Mouse (Mus musculus): ENCODE results near the gene Lrp6. TPM values are rescaled to one million over a fixed set of nuclear protein-coding genes. Genes with fewer than 3 reads are reported as not detected.
A peak's percentile ranks its signal among the peaks of the same experiment; 100 is the strongest.

The Lrp6 gene
- polyA plus RNA-seq, 1 experiment, result 37.0 TPM

DNA sequence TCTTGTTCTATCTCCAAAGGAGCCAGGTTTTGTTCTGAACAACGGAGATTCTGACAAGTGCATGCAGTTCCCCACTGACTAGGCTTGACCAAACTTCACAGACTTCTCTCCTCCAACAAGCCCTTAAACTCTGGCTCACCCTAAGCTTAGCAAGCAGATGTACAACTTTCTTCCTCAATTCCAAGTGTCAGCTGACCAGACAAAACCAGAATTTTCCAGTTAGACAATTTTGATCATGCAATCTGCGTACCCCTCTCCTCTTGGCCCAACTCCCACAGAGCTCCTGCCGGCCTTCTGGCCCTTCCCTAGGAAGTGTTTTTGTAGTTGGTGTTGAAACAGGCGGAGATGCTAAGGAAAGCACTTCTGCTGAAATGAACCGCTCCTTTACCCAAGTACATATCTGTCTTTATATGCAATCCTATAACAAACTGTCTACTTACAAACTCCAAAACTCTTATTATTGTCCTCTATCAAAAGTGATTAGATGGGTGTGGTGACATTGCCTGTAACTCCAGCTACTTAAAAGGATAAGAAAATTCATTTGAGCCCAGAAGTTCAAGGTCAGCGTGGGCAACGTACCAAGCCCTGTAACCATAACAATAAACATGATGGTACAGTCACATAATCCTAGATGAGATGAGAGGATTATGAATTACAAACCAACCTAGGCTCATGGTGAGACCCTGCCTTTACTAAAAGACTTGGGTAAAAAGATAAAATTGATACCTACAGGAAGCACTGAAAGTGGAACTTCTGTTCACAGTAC lies 10.4 kb downstream of the Lrp6 start:
- Histone ChIP-seq H3K4me1 (ENCODE audit: control insufficient read depth, insufficient read depth, low read length) (peaks cover 44% of the 10 kb centered on the region), H3K4me3 (ENCODE audit: insufficient read depth, low read length) (peak overlapping the region; percentile 22), H3K27ac (ENCODE audit: insufficient read depth, low read depth, low read length) (peak overlapping the region; percentile 95)
- TF ChIP-seq CTCF (IDR thresholded peaks at IDR 0.05; ENCODE audit: low read depth, low read length), result no peak
- no peak for TF ChIP-seq POLR2A (IDR thresholded peaks at IDR 0.05; ENCODE audit: borderline replicate concordance, low read depth, low read length)

DNA sequence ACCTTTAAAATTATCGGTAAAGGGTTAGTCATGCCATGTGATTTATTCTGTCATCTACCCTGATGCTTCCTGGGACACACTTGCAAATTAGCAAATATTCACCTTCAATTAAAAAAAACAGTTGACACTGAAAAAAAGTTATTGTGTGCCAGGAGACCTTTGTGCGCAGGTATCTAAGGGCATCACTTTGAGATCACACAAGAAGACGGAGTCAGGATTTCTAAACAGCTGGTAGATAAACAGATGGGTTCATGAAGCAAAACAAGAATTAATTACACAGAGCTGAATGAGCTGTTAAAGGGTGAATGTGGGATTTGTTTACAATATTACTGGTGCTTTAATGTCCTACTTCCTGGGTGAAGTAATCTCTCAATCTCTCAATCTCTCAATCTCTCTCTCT lies 11.6 kb downstream of the Lrp6 start:
- Histone ChIP-seq H3K4me3 (ENCODE audit: insufficient read depth, low read length) (no peak overlapping the region), H3K4me1 (ENCODE audit: control insufficient read depth, insufficient read depth, low read length) (peaks cover 42% of the 10 kb centered on the region), H3K27ac (ENCODE audit: insufficient read depth, low read depth, low read length) (peak overlapping the region; percentile 95)
- TF ChIP-seq CTCF (IDR thresholded peaks at IDR 0.05; ENCODE audit: low read depth, low read length) (no peak), POLR2A (IDR thresholded peaks at IDR 0.05; ENCODE audit: borderline replicate concordance, low read depth, low read length) (no peak)

DNA sequence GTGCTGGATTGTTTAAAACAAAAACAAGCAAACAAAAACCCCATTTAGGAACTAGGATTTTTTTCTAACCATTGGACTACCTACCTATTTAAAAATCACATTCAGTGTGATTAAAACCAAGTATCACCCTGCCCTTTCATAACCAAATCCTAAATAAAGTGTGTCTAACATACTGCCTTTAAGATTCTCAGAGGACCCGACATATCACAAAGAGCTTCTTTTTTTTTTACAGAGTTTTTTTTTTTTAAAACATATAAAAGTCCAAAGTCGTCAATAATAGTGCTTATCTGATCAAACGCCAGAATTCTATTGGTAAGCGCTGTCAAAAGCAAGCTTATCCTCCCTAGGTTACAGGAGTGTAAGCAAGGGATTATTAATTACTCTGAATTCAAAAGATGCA lies 12.5 kb downstream of the Lrp6 start:
- no peak overlapping the region for H3K4me3 ChIP-seq (ENCODE audit: insufficient read depth, low read length)
- TF ChIP-seq POLR2A (IDR thresholded peaks at IDR 0.05; ENCODE audit: borderline replicate concordance, low read depth, low read length) (no peak), CTCF (IDR thresholded peaks at IDR 0.05; ENCODE audit: low read depth, low read length) (no peak)
- H3K4me1 ChIP-seq (ENCODE audit: control insufficient read depth, insufficient read depth, low read length), result peaks cover 37% of the 10 kb centered on the region
- H3K27ac ChIP-seq (ENCODE audit: insufficient read depth, low read depth, low read length), result no peak overlapping the region

DNA sequence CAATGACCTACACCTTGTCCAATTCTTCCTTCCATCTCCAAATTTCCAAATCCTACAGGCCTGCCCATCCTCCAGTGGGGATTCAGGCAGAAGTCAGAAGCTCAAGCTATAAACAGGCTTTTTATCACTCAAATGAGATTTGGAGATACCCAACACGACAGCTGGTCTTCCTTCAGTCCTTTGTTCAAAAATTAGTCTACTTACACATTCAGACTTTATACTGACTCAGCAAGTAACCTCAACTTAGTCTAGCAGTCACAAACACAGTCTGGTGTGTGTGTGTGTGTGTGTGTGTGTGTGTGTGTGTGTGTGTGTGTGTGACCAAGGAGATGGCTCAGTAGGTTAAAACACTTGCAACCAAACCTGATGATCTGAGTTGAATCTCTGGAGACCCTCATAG lies 15.8 kb downstream of the Lrp6 start:
- Histone ChIP-seq H3K27ac (ENCODE audit: insufficient read depth, low read depth, low read length) (no peak overlapping the region), H3K4me3 (ENCODE audit: insufficient read depth, low read length) (no peak overlapping the region), H3K4me1 (ENCODE audit: control insufficient read depth, insufficient read depth, low read length) (peaks cover 27% of the 10 kb centered on the region)
- no peak for TF ChIP-seq CTCF (IDR thresholded peaks at IDR 0.05; ENCODE audit: low read depth, low read length)
- no peak for TF ChIP-seq POLR2A (IDR thresholded peaks at IDR 0.05; ENCODE audit: borderline replicate concordance, low read depth, low read length)

DNA sequence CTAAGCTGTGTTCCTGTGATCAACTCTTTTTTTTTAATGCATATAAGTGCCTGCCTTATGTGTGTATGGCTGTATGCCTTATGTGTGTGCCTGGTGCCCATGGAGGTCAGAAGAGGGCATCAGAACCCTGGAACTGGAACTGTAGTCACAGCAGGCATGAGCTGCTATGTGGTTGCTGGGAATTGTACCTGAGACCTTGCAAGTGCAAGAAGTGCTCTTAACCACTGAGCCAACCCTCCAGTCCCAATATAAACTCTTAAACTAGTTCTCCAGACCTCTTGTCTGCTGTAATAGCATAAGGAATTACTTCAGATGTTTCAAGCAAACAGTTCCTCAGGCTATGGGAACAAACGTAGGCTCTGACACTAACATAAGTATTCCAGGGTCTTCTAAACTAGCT lies 16.4 kb downstream of the Lrp6 start:
- Histone ChIP-seq H3K4me1 (ENCODE audit: control insufficient read depth, insufficient read depth, low read length) (peaks cover 26% of the 10 kb centered on the region), H3K4me3 (ENCODE audit: insufficient read depth, low read length) (no peak overlapping the region), H3K27ac (ENCODE audit: insufficient read depth, low read depth, low read length) (no peak overlapping the region)
- TF ChIP-seq CTCF (IDR thresholded peaks at IDR 0.05; ENCODE audit: low read depth, low read length) (no peak), POLR2A (IDR thresholded peaks at IDR 0.05; ENCODE audit: borderline replicate concordance, low read depth, low read length) (no peak)

DNA sequence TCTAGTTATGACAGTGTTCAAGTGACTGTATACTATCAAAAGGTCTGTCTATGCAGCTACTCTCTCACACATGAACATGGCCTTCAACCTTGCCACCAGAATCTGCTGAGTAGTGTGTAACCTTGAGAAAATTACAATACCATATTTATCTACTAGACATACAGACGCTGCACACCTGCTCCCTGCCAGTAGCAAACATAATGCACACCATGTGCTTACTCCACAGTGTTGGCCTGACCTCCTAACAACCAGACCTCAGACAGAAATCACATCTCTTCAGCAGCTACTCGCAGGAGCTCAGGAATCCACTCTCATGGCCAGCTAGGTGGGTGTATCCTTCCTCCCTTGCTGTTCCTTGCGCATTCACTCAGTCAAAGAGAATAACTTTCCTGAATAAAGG lies 21.9 kb downstream of the Lrp6 start:
- no peak overlapping the region; the same call in 1 of the 2 replicates for H3K27ac ChIP-seq (ENCODE audit: insufficient read depth, low read depth, low read length)
- TF ChIP-seq POLR2A (IDR thresholded peaks at IDR 0.05; ENCODE audit: borderline replicate concordance, low read depth, low read length), result no peak
- TF ChIP-seq CTCF (IDR thresholded peaks at IDR 0.05; ENCODE audit: low read depth, low read length), result no peak

DNA sequence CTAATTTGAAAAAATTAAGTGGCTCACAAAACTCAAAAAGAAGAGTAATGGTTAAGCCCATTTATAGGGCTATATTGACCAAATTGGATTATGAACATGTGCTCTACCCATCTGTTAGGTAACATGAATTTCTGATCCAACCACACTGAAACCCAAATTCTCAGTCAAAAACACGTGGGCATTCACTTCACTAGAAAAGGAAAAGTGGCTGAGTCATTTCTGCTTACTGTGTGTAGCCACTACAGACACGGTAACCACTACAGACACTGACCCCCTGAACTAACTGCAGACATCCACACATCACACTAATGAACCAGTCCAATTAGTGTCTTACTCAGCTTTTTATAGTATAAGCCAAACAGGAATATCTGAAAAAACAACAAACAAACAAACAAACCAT lies 22.7 kb downstream of the Lrp6 start:
- H3K4me3 ChIP-seq (ENCODE audit: insufficient read depth, low read length), result no peak overlapping the region

More for the DNA sequence above, 21.9 kb downstream of the Lrp6 start:
- H3K4me3 ChIP-seq (ENCODE audit: insufficient read depth, low read length), result no peak overlapping the region
- peaks cover 38% of the 10 kb centered on the region for H3K4me1 ChIP-seq (ENCODE audit: control insufficient read depth, insufficient read depth, low read length)

DNA sequence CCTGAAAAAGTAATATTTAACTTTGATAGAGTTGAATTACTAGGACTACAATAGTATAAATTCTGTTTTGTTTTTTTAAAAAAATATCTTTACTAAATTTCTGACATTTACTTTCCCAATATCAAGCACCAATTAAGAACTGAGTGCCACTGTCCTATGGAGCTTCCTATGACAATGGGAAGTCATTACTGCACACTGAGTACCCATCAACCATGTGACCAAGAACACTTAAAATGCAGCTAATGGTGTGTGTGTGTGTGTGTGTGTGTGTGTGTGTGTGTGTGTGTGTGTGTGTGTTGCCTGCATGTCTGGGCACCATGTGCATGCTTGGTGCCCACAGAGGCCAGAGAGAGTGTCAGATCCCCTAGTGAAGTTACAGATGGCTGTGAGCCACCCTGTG lies 23.2 kb downstream of the Lrp6 start:
- Histone ChIP-seq H3K27ac (ENCODE audit: insufficient read depth, low read depth, low read length) (peak overlapping the region; percentile 64), H3K4me3 (ENCODE audit: insufficient read depth, low read length) (no peak overlapping the region), H3K4me1 (ENCODE audit: control insufficient read depth, insufficient read depth, low read length) (peaks cover 44% of the 10 kb centered on the region)
- TF ChIP-seq POLR2A (IDR thresholded peaks at IDR 0.05; ENCODE audit: borderline replicate concordance, low read depth, low read length) (no peak), CTCF (IDR thresholded peaks at IDR 0.05; ENCODE audit: low read depth, low read length) (no peak)

More for the DNA sequence above, 22.7 kb downstream of the Lrp6 start:
- Histone ChIP-seq H3K4me1 (ENCODE audit: control insufficient read depth, insufficient read depth, low read length) (peaks cover 39% of the 10 kb centered on the region), H3K27ac (ENCODE audit: insufficient read depth, low read depth, low read length) (peak overlapping the region; percentile 64)
- no peak for TF ChIP-seq CTCF (IDR thresholded peaks at IDR 0.05; ENCODE audit: low read depth, low read length)
- TF ChIP-seq POLR2A (IDR thresholded peaks at IDR 0.05; ENCODE audit: borderline replicate concordance, low read depth, low read length), result no peak

DNA sequence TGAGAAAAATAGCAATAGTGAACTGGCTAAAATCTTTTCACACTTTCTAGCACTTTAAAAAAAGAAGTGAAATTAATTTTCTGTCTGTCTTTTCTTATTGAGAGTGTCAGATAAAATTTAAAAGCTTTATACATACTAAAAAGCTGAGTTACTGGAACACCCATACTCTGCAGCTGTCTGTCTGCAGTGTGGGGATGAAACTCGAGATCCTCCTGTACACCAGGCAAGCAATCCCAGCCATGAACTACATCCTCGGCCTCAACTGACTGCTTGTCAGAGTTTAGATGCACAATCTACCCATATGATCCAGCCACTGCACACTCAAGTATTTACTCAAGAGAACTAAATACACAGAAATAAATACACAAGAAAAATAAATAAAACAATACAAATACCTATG lies 24.4 kb downstream of the Lrp6 start:
- H3K4me3 ChIP-seq (ENCODE audit: insufficient read depth, low read length), result no peak overlapping the region
- H3K27ac ChIP-seq (ENCODE audit: insufficient read depth, low read depth, low read length), result no peak overlapping the region
- peaks cover 48% of the 10 kb centered on the region for H3K4me1 ChIP-seq (ENCODE audit: control insufficient read depth, insufficient read depth, low read length)
- TF ChIP-seq CTCF (IDR thresholded peaks at IDR 0.05; ENCODE audit: low read depth, low read length) (no peak), POLR2A (IDR thresholded peaks at IDR 0.05; ENCODE audit: borderline replicate concordance, low read depth, low read length) (no peak)

DNA sequence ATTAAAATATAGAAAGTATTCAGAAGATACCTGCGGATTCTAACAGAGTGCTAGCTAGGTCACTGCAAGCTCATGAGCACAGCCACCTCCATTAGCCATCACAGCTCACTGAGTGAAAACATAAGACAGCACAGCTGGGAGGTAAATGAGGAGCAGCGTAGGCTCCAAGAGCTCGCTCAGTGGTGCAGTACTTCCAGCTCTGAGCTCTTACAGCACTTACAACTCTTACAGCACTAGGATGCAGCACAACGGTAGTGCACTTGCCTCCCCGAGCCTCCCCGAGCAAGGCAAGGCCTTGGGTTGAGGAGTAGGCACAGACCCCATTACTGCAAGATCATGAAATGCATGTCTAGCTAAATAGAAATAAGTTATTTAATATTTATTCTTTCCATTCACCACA lies 26.6 kb downstream of the Lrp6 start:
- peaks cover 35% of the 10 kb centered on the region for H3K4me1 ChIP-seq (ENCODE audit: control insufficient read depth, insufficient read depth, low read length)
- peak overlapping the region; percentile 71 for H3K27ac ChIP-seq (ENCODE audit: insufficient read depth, low read depth, low read length)
- no peak overlapping the region for H3K4me3 ChIP-seq (ENCODE audit: insufficient read depth, low read length)
- no peak for TF ChIP-seq CTCF (IDR thresholded peaks at IDR 0.05; ENCODE audit: low read depth, low read length)
- TF ChIP-seq POLR2A (IDR thresholded peaks at IDR 0.05; ENCODE audit: borderline replicate concordance, low read depth, low read length), result no peak

Data from bone marrow macrophage, adult 2 months (primary cell).